Mouse (Mus musculus) intestine, postnatal 0 days (tissue): ENCODE data around the gene Rab20. TPM values are rescaled to one million over a fixed set of nuclear protein-coding genes. Genes with fewer than 3 reads are reported as not detected.

Experiments
- ATAC-seq: fragments of 200-750 bp; cut with Nextera tagmentation; 2 replicates; pipeline ENCODE4 v1.8.0; 2017; ENCODE audit warnings: mild to moderate bottlenecking, moderate TSS enrichment, moderate library complexity
- H3K27ac ChIP-seq: fragments of 300-500 bp; sonication (generic); 2 replicates; pipeline ENCODE4 v1.5.1; 2014; ENCODE audit warnings: mild to moderate bottlenecking, low read depth, low read length, moderate library complexity
- H3K27me3 ChIP-seq: fragments of 300-500 bp; sonication (generic); replicated peaks from 2 replicates; pipeline ENCODE4 v1.6.1; 2014; ENCODE audit warnings: low read length, mixed read lengths; ENCODE audit not compliant: control insufficient read depth, insufficient read depth
- H3K36me3 ChIP-seq: fragments of 300-500 bp; sonication (generic); 2 replicates; pipeline ENCODE4 v1.6.1; 2014; ENCODE audit warnings: mild to moderate bottlenecking, moderate library complexity; ENCODE audit not compliant: control insufficient read depth, insufficient read depth
- H3K4me1 ChIP-seq: fragments of 300-500 bp; sonication (generic); replicated peaks from 2 replicates; pipeline ENCODE4 v1.6.1; 2014; ENCODE audit warnings: antibody characterized with exemption, low read length, mixed read lengths; ENCODE audit not compliant: control insufficient read depth, insufficient read depth
- H3K4me2 ChIP-seq: fragments of 300-500 bp; sonication (generic); replicated peaks from 2 replicates; pipeline ENCODE4 v1.6.1; 2014; ENCODE audit warnings: low read depth, mild to moderate bottlenecking, moderate library complexity
- H3K4me3 ChIP-seq: fragments of 300-500 bp; sonication (generic); 2 replicates; pipeline ENCODE4 v1.5.1; 2014; ENCODE audit warnings: low read depth, low read length
- H3K9ac ChIP-seq: fragments of 300-500 bp; sonication (generic); 2 replicates; pipeline ENCODE4 v1.6.1; 2014; ENCODE audit warnings: mild to moderate bottlenecking, low read depth, low read length
- H3K9me3 ChIP-seq: fragments of 300-500 bp; sonication (generic); 2 replicates; pipeline ENCODE4 v1.6.1; 2016; ENCODE audit warnings: mixed run types; ENCODE audit not compliant: control insufficient read depth
- CTCF ChIP-seq: sonication (generic); IDR thresholded peaks from 2 replicates; pipeline ENCODE4 v1.5.1; 2016; ENCODE audit warnings: low read depth, mild to moderate bottlenecking, control low read depth, antibody characterized with exemption, moderate library complexity
- WGBS: fragments of 180-500 bp; shearing (Covaris S2); extraction: QIAGEN DNeasy Blood & Tissue Kit; methylation state at CpG from one replicate; pipeline ENCODE4 v1.1.7; 2014; 5-methylcytosine and 5-hydroxymethylcytosine counted together
- polyA plus RNA-seq: library from polyadenylated mRNA; unstranded; fragments of >200 nt; fragmentation: Nextera tagmentation; extraction: Ambion mirVana; gene quantifications from 2 replicates; pipeline ENCODE4 v1.2.1, GENCODE M21; 2015

Gene Rab20
- polyA plus RNA-seq, 1 experiment from 2014 or later, result 43.5 TPM

GRCm38 (mm10) chr8:11487229-11487628 lies 8.7 kb upstream of the Rab20 start:
- no peak for ATAC-seq
- no peak for TF ChIP-seq CTCF
- no peaks in the 10 kb centered on the region; the same call in 1 of the 2 replicates for H3K27me3 ChIP-seq
- H3K27ac ChIP-seq, result no peak overlapping the region
- no peak overlapping the region for H3K9ac ChIP-seq
- no peaks in the 10 kb centered on the region for H3K9me3 ChIP-seq
- no peaks in the 10 kb centered on the region for H3K36me3 ChIP-seq
- WGBS, result 55% methylated on average over 4 of the region's 4 CpGs
- H3K4me2 ChIP-seq, result no peak overlapping the region
- H3K4me1 ChIP-seq, result no peaks in the 10 kb centered on the region
- H3K4me3 ChIP-seq, result no peak overlapping the region

DNA sequence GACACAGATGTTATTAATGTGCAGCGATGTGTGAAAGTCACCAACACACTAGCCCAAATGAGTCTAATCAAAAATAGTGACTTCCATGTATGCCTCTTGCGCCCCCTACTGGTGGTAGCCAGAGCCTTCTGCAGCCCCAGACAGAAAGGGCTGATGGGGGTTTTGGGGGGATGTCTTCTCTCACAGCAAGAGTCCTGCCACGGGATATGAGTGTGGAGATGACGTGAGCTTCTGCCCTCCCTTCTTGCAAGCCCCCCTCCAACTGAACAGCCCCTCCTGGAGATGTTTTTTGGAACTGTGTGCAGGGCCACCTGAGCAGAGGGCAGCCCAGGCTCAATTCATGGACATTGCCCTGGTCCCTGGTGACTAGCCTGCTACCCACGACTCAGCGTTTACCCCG lies 7.6 kb upstream of the Rab20 start:
- Histone ChIP-seq H3K4me2 (no peak overlapping the region), H3K4me1 (no peaks in the 10 kb centered on the region), H3K27ac (no peak overlapping the region), H3K9me3 (no peaks in the 10 kb centered on the region), H3K4me3 (no peak overlapping the region), H3K27me3 (no peaks in the 10 kb centered on the region; the same call in 1 of the 2 replicates), H3K36me3 (no peaks in the 10 kb centered on the region), H3K9ac (no peak overlapping the region)
- peak; percentile 96 for TF ChIP-seq CTCF
- WGBS, result 14% methylated on average over 7 of the region's 7 CpGs
- peak; percentile 50; the same call in 1 of the 2 replicates for ATAC-seq

GRCm38 (mm10) chr8:11482537-11482936 lies 4.0 kb upstream of the Rab20 start:
- ATAC-seq, result no peak
- WGBS, result 48% methylated on average over 3 of the region's 3 CpGs
- H3K27me3 ChIP-seq, result no peaks in the 10 kb centered on the region; the same call in 1 of the 2 replicates
- no peaks in the 10 kb centered on the region for H3K36me3 ChIP-seq
- no peak overlapping the region for H3K4me3 ChIP-seq
- no peak overlapping the region for H3K4me2 ChIP-seq
- H3K27ac ChIP-seq, result no peak overlapping the region
- no peaks in the 10 kb centered on the region for H3K4me1 ChIP-seq
- no peak for TF ChIP-seq CTCF
- no peak overlapping the region for H3K9ac ChIP-seq
- no peaks in the 10 kb centered on the region for H3K9me3 ChIP-seq

DNA sequence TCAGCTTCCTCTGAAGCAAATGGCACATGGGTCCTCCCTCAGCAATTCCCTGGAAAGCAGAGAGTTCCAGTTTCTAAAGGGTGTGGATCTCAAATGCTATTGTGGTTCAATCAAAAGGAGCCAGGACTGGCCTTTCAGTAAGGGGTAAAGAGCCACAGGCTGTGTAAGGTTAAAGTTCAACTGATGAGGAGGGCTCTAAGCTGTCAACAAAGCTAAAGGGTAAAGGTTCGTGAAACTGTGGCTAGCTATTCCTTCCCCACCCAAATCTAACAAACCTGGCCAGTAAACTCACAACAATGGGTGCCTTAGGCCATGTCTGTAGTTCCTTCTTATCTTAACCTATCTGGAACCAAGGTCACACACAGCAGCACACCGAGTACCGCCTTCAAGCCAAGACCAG lies 3.4 kb upstream of the Rab20 start:
- Histone ChIP-seq H3K27me3 (no peaks in the 10 kb centered on the region; the same call in 1 of the 2 replicates), H3K4me2 (no peak overlapping the region), H3K9me3 (no peaks in the 10 kb centered on the region), H3K9ac (no peak overlapping the region), H3K27ac (no peak overlapping the region), H3K4me3 (no peak overlapping the region), H3K36me3 (no peaks in the 10 kb centered on the region), H3K4me1 (no peaks in the 10 kb centered on the region)
- no peak for TF ChIP-seq CTCF
- WGBS, result 40% methylated on average over 3 of the region's 3 CpGs
- ATAC-seq, result no peak

- ATAC-seq, result no peak
- H3K27ac ChIP-seq, result no peak overlapping the region
- 49% methylated on average over 14 of the region's 14 CpGs for WGBS
- H3K9me3 ChIP-seq, result no peaks in the 10 kb centered on the region
- H3K4me2 ChIP-seq, result no peak overlapping the region
- H3K4me1 ChIP-seq, result peaks cover 6% of the 10 kb centered on the region; the same call in 1 of the 2 replicates
- TF ChIP-seq CTCF, result no peak
- peak overlapping the region; percentile 19; the same call in 1 of the 2 replicates for H3K9ac ChIP-seq
- no peaks in the 10 kb centered on the region; the same call in 1 of the 2 replicates for H3K27me3 ChIP-seq
- H3K4me3 ChIP-seq, result no peak overlapping the region
- no peaks in the 10 kb centered on the region for H3K36me3 ChIP-seq
These were observed 1.1 kb upstream of the Rab20 start for GRCm38 (mm10) chr8:11479591-11479990.

GRCm38 (mm10) chr8:11478807-11479527 lies 457 bp upstream of the Rab20 start:
- Histone ChIP-seq H3K4me3 (peak overlapping the region; percentile 66), H3K9ac (peak overlapping the region; percentile 19), H3K36me3 (no peaks in the 10 kb centered on the region), H3K27ac (no peak overlapping the region), H3K4me2 (peak overlapping the region; percentile 98), H3K27me3 (no peaks in the 10 kb centered on the region; the same call in 1 of the 2 replicates), H3K4me1 (peaks cover 6% of the 10 kb centered on the region; the same call in 1 of the 2 replicates), H3K9me3 (no peaks in the 10 kb centered on the region)
- WGBS, result 11% methylated on average over 23 of the region's 23 CpGs
- TF ChIP-seq CTCF, result no peak
- 0 out of 2 replicates have a peak, but pooled peaks have one; percentile 3 for ATAC-seq
